Mouse (Mus musculus) gonadal fat pad, adult 2 months (tissue): ENCODE results near the gene Dnmbp. TPM values are rescaled to one million over a fixed set of nuclear protein-coding genes. Genes with fewer than 3 reads are reported as not detected.
A peak's percentile ranks its signal among the peaks of the same experiment; 100 is the strongest.

Experiments used
- DNase-seq: peaks from one replicate; pipeline ENCODE4 v3.0.0-alpha.2; 2012; ENCODE audit warnings: low read depth
- polyA plus RNA-seq: library from polyadenylated mRNA; depleted of rRNA; stranded (reverse); fragments of >200 nt; gene quantifications from 2 replicates; pipeline ENCODE4 v1.2.3, GENCODE M21; 2012

Dnmbp gene
- polyA plus RNA-seq, 1 experiment, result 31.6 TPM

GRCm38 (mm10) chr19:43912775-43913486 is 27.1 kb downstream of the Dnmbp start:
- DNase-seq, result no peak

- DNase-seq, result no peak
Measured at GRCm38 (mm10) chr19:43906492-43906891, 33.5 kb downstream of the Dnmbp start.

GRCm38 (mm10) chr19:43905985-43906384 is 34.0 kb downstream of the Dnmbp start:
- DNase-seq, result no peak

GRCm38 (mm10) chr19:43905136-43905535 is 34.9 kb downstream of the Dnmbp start:
- DNase-seq, result no peak

GRCm38 (mm10) chr19:43904327-43904726 is 35.7 kb downstream of the Dnmbp start:
- DNase-seq, result no peak

- no peak for DNase-seq
Measured at GRCm38 (mm10) chr19:43902887-43903286, 37.1 kb downstream of the Dnmbp start.

DNA sequence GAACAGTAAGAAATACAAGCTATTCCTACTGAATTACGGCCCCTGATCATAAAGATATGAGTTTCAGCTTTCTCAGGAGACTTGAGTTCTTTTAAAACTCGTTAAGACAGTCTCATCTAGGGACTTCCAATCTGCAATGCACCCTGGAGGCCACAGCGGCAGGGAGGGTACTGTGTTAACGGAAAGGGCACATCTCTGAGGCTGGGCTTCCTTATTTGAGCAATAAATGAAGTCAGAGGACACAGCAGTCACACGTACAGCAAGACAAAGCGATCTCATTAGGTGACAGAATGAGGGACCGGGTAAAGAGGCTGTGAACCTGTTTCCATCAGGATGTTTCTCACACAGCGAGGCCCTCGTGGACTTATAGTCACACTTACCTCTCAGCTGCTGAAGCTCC is 39.3 kb downstream of the Dnmbp start:
- no peak for DNase-seq

DNA sequence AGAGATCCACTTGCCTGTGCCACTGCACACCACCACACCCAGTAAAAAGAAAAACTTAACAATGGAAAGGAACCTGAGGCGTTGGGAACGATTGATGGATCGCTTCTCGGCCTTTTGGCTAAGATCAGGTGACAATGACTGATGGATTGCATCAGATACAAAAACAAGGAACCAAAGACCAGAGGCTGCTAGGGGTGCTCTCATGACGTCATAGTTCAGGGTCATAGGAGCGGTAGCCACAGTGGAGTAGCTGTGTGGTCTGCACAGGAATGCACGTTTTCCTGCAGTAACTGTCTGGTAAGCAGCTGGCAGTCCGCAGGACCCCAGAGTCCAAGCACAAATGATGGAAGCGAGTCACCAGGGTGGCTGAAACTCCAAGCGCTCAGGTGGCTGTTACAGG is 41.4 kb downstream of the Dnmbp start:
- no peak for DNase-seq

DNA sequence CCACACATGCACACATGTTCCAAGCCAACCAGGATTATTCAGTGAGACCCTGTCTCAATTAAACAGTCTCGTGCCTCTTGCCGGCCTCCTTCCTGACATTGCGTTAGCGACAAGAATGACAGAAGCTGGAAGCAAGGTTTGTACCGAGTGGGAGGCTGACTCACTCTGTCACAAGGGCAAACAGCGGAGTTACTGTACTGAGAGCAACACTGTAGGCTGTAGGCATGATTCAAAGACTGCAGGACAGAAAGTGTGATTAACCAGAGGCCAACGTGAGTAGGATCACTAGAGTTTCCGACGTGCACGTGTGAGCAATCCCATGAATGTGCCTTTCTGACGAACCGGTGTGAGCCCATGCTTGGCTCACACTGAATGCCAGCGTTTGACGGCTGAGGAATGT is 43.5 kb downstream of the Dnmbp start:
- DNase-seq, result peak; percentile 54

- DNase-seq, result no peak
Measured at GRCm38 (mm10) chr19:43895951-43896350, 44.0 kb downstream of the Dnmbp start.

DNA sequence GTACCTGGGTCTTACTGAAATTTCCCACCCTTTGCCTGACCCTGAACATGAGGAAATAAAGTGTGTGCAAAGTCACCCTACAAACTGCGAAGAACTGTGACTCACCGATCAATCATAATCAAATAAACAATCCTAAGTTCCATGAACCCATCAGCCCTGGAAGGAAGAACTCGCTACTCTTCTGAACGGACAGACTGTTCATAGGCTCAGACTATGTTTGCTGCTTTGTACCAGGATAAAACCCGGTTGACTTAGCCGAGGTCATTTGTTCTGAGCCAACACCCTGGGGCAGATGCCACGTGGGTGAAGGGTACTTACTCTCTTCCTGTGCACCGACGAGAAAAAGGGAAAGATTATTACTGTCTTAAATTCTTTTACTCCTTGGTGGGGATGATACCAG is 45.2 kb downstream of the Dnmbp start:
- DNase-seq, result no peak

- DNase-seq, result no peak
Measured at GRCm38 (mm10) chr19:43894070-43894469, 45.9 kb downstream of the Dnmbp start.

DNA sequence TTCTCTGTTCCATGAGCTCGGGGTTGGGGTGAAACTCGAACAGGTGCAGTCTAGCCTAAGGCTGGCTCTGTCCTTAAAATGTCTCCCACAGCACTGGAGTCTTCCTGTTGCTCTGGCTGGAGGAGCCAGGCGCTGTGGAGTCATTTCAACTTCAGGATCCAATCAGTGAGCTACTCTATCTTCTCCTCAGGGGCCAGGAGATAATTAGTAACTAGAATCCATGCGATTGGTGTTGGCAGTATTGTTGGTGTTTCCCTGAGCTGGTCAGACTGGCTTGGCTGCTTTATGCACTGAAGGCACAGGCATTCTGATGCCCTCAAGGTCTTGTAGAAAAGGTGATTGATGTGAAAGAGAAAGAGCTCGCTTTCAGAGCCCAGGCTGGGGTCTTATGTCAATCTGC is 49.5 kb downstream of the Dnmbp start:
- DNase-seq, result peak; percentile 65

- no peak for DNase-seq
Measured at GRCm38 (mm10) chr19:43887725-43888124, 52.3 kb downstream of the Dnmbp start.

- DNase-seq, result no peak
Measured at GRCm38 (mm10) chr19:43887242-43887641, 52.7 kb downstream of the Dnmbp start.

- DNase-seq, result no peak
Measured at GRCm38 (mm10) chr19:43886371-43887099, 53.5 kb downstream of the Dnmbp start.

- no peak for DNase-seq
Measured at GRCm38 (mm10) chr19:43884668-43885498, 55.1 kb downstream of the Dnmbp start.

GRCm38 (mm10) chr19:43882895-43883573 is 57.0 kb downstream of the Dnmbp start:
- no peak for DNase-seq

- no peak for DNase-seq
Measured at GRCm38 (mm10) chr19:43881615-43882014, 58.4 kb downstream of the Dnmbp start.

DNA sequence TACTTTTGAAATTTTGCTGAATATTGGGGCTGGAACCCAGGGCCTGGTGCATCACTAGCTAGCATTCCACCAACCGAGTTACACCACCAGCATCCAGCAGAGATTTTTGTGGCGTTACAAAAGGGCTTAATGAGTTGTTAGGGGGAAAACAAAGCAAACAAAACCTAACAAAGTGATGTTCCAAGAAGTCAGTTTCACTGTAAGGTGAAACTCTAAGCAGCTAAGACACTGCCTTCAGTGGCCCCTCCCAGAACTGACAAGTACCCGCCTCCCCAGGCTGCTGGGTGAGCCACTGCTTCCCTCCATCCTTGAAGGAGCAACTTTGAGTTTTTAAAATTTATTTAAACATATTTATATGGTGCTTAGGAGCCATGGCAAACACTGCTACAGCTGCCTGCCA is 59.6 kb downstream of the Dnmbp start:
- DNase-seq, result no peak

GRCm38 (mm10) chr19:43879401-43880212 is 60.4 kb downstream of the Dnmbp start:
- DNase-seq, result no peak
